Mouse (Mus musculus) lung, adult 2 months (tissue): ENCODE results near the gene Gpr146.

Source experiments
- CTCF ChIP-seq: fragments of 200-500 bp; IDR thresholded peaks from 2 replicates; pipeline ENCODE4 v1.5.1; 2011; ENCODE audit warnings: mild to moderate bottlenecking, low read length, control low read depth; ENCODE audit not compliant: insufficient read depth
- POLR2A ChIP-seq: fragments of 200-500 bp; IDR thresholded peaks from 2 replicates; pipeline ENCODE4 v1.6.1; 2011; ENCODE audit warnings: low read depth, mild to moderate bottlenecking, control low read depth, low read length, borderline replicate concordance; ENCODE audit errors: extremely low read depth

- no peak for TF ChIP-seq CTCF
- no peak for TF ChIP-seq POLR2A
Observed at GRCm38 (mm10) chr5:139408511-139408910, 31.0 kb downstream of the Gpr146 start.
